In genomic region chr14:11556356-11557130, GRCm38 (mm10) we compare ENCODE assay signal across 8 mouse cellular contexts. TPM values are rescaled to one million over a fixed set of nuclear protein-coding genes. Genes with fewer than 3 reads are reported as not detected.
DNase-seq lines count a peak whose midpoint lies in the region; ATAC-seq and TF ChIP-seq lines count a peak whose summit lies in the region.

No protein-coding gene starts in this region.

- H3K27me3 ChIP-seq in hindbrain, postnatal 0 days (ENCODE audit: insufficient read depth, low read length): no peaks in the 10 kb centered on the region

- WGBS in hindbrain, postnatal 0 days: 1% methylated on average over 26 of the region's 26 CpGs

- 0 out of 2 replicates have a peak, but pooled peaks cover 5% of the 10 kb centered on the region for H3K4me1 ChIP-seq in hindbrain, postnatal 0 days (ENCODE audit: insufficient read depth, low read length)

- H3K9me3 ChIP-seq in hindbrain, postnatal 0 days (ENCODE audit: low read length): no peaks in the 10 kb centered on the region

- DNase-seq in adrenal gland, adult 8-10 months: peak; percentile 54
- peak; percentile 85 for DNase-seq in embryo, embryonic 11 days
- DNase-seq in gastrocnemius, postnatal 25 days: peak; percentile 64
- peak; percentile 83 for DNase-seq in hindbrain, postnatal 0 days (ENCODE audit: low spot score)
- DNase-seq in left cerebral cortex, adult 18-20 months (ENCODE audit: low spot score in 2 of 2): peak; percentile 76
- DNase-seq in lung, postnatal 14 days: peak; percentile 63
- peak; percentile 82 for DNase-seq in right cerebral cortex, postnatal 25 days
- no peak for DNase-seq in spleen, adult 12 weeks (ENCODE audit: low spot score)

- peak; percentile 73 for TF ChIP-seq CTCF in hindbrain, postnatal 0 days (IDR thresholded peaks at IDR 0.05; ENCODE audit: low read depth)

- no peaks in the 10 kb centered on the region for H3K36me3 ChIP-seq in hindbrain, postnatal 0 days (ENCODE audit: insufficient read depth, low read length)

- peak overlapping the region; percentile 87 for H3K4me3 ChIP-seq in hindbrain, postnatal 0 days (ENCODE audit: low read length)

- peak overlapping the region; percentile 72 for H3K9ac ChIP-seq in hindbrain, postnatal 0 days (replicated peaks; ENCODE audit: low read length)

- H3K27ac ChIP-seq in hindbrain, postnatal 0 days: peak overlapping the region; percentile 95

- H3K4me2 ChIP-seq in hindbrain, postnatal 0 days (ENCODE audit: low read depth, low read length): peak overlapping the region; percentile 94

- peak; percentile 11 for ATAC-seq in hindbrain, postnatal 0 days

RNA-seq across cellular contexts. Expression of gene Ptprg, which starts 3.2 kb away (rescaled TPM):
- 100 to 1,000 TPM in 3 of 4 experiments, 10 to 100 TPM in 1; 96.2 to 135 (median 118) TPM for total RNA-seq in adrenal gland, adult 8-10 months (2022)
- 10 to 100 TPM; 24.2 to 29.1 TPM for total RNA-seq in gastrocnemius, postnatal 25 days (2021)
- total RNA-seq in hindbrain, postnatal 0 days (2014; rRNA removed): 90.5 and 101 TPM in 2 replicates
- polyA plus RNA-seq in hindbrain, postnatal 0 days (2015; fragmentation: Nextera tagmentation; extraction: Ambion mirVana): 33.0 and 35.6 TPM in 2 replicates
- 10 to 100 TPM; 68.4 to 72.7 TPM for total RNA-seq in left cerebral cortex, adult 18-20 months (2021)
